Mouse (Mus musculus) brain, adult 2 months (tissue): ENCODE measurements at regions not wholly inside any gene's neighbourhood (a gene's known extent, or its start where the extent isn't known, plus 50 kb on each side); places are given as distances from the start of the nearest gene placed in this dataset.
A peak's percentile ranks its signal among the peaks of the same experiment; 100 is the strongest.

Experiments used
- DNase-seq: peaks from one replicate; pipeline ENCODE4 v3.0.0; 2011; ENCODE audit warnings: low read depth, low spot score

GRCm38 (mm10) chr16:77322338-77322737, 279.6 kb downstream of the Gm11146 start:
- DNase-seq = peak; percentile 54

GRCm38 (mm10) chr16:77318150-77318549, 283.7 kb downstream of the Gm11146 start:
- no peak for DNase-seq

GRCm38 (mm10) chr16:77315354-77315753, 286.5 kb downstream of the Gm11146 start:
- peak; percentile 50 for DNase-seq

GRCm38 (mm10) chr16:77313195-77313594, 288.7 kb downstream of the Gm11146 start:
- no peak for DNase-seq

- DNase-seq = peak; percentile 35
These were observed 288.0 kb downstream of the Usp25 start for GRCm38 (mm10) chr16:77301270-77302171.

GRCm38 (mm10) chr16:77300572-77301213, 287.2 kb downstream of the Usp25 start:
- DNase-seq = peak; percentile 39

GRCm38 (mm10) chr16:77295574-77296355, 282.3 kb downstream of the Usp25 start:
- DNase-seq = no peak

- DNase-seq = peak; percentile 27
These were observed 278.8 kb downstream of the Usp25 start for GRCm38 (mm10) chr16:77292317-77292771.

GRCm38 (mm10) chr16:77291723-77292316, 278.3 kb downstream of the Usp25 start:
- DNase-seq = no peak

GRCm38 (mm10) chr16:77284205-77284604, 270.7 kb downstream of the Usp25 start:
- DNase-seq = no peak

GRCm38 (mm10) chr16:77279916-77280315, 266.4 kb downstream of the Usp25 start:
- no peak for DNase-seq

GRCm38 (mm10) chr16:77279495-77279894, 266.0 kb downstream of the Usp25 start:
- no peak for DNase-seq

- DNase-seq = no peak
These were observed 259.8 kb downstream of the Usp25 start for GRCm38 (mm10) chr16:77273306-77273705.

GRCm38 (mm10) chr16:77268926-77269325, 255.4 kb downstream of the Usp25 start:
- DNase-seq = no peak

GRCm38 (mm10) chr16:77267679-77268078, 254.2 kb downstream of the Usp25 start:
- peak; percentile 74 for DNase-seq

GRCm38 (mm10) chr16:77252349-77252748, 238.8 kb downstream of the Usp25 start:
- peak; percentile 51 for DNase-seq

GRCm38 (mm10) chr16:77251422-77251821, 237.9 kb downstream of the Usp25 start:
- no peak for DNase-seq

GRCm38 (mm10) chr16:77240876-77241275, 227.4 kb downstream of the Usp25 start:
- DNase-seq = peak; percentile 18

- DNase-seq = peak; percentile 33
These were observed 225.8 kb downstream of the Usp25 start for GRCm38 (mm10) chr16:77239176-77239790.

- DNase-seq = peak; percentile 47
These were observed 225.1 kb downstream of the Usp25 start for GRCm38 (mm10) chr16:77238358-77239175.
